15 mouse cellular contexts compared by ENCODE assay signal in the genomic region with DNA sequence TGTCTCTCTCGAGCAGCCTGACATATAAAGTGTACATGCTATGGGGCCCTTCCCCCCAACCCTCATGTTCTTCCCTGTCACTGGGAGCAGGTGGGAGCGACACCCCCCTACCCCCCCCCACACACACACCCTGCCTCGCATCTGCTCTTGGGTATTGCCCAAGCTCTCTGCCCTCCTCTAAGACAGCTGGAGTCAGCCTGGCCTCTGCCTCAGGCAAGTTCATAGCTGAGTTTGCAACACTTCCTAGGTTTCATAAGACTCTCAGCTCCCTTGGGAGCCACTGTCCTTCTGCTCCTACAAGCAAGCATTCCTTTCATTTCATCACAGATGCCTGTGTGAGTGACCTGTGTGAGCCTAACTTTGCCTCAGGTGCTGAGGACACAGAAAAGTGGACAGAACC. TPM values are rescaled to one million over a fixed set of nuclear protein-coding genes. Genes with fewer than 3 reads are reported as not detected.
A peak's percentile ranks its signal among the peaks of the same experiment; 100 is the strongest.
DNase-seq lines count a peak whose midpoint lies in the region; ATAC-seq and TF ChIP-seq lines count a peak whose summit lies in the region.
"Had no signal": no experiment of that assay in that cellular context is flagged by ENCODE, and none has a peak within 500 bp of the region (broad histone marks: within the 10 kb centered on the region; RNA-seq: fewer than 3 reads in every experiment).

No protein-coding gene starts in this region.

- 0 out of 2 replicates have a peak overlapping the region, but pooled peaks have one; percentile 12 for H3K27ac ChIP-seq in forebrain, embryonic 10.5 days
- no peak overlapping the region for H3K27ac ChIP-seq in forebrain, postnatal 0 days (ENCODE audit: low read depth, low read length)
- H3K27ac ChIP-seq in limb, embryonic 14.5 days (replicated peaks; ENCODE audit: low read depth, low read length), result no peak overlapping the region
- no peak overlapping the region for H3K27ac ChIP-seq in limb, embryonic 10.5 days
- H3K27ac ChIP-seq in stomach, postnatal 0 days (replicated peaks), result no peak overlapping the region
- H3K27ac ChIP-seq: kidney, postnatal 0 days; liver, embryonic 12.5 days; midbrain, embryonic 12.5 days had no signal

- TF ChIP-seq POLR2A in limb, embryonic 14.5 days (IDR thresholded peaks at IDR 0.05; ENCODE audit: borderline replicate concordance, extremely low read depth, insufficient read depth, insufficient read length), result no peak

- no peak for TF ChIP-seq CTCF in forebrain, postnatal 0 days (IDR thresholded peaks at IDR 0.05; ENCODE audit: low read depth)
- TF ChIP-seq CTCF in stomach, postnatal 0 days (IDR thresholded peaks at IDR 0.05; ENCODE audit: low read depth), result no peak

- 58% methylated on average over 3 of the region's 3 CpGs for WGBS in forebrain, embryonic 10.5 days
- WGBS in forebrain, postnatal 0 days, result 55% methylated on average over 3 of the region's 3 CpGs
- WGBS in limb, embryonic 14.5 days, result 44% methylated on average over 3 of the region's 3 CpGs
- WGBS in limb, embryonic 10.5 days, result 47% methylated on average over 3 of the region's 3 CpGs
- WGBS in stomach, postnatal 0 days, result 37% methylated on average over 3 of the region's 3 CpGs

- H3K27me3 ChIP-seq in forebrain, embryonic 10.5 days (ENCODE audit: poor library complexity, severe bottlenecking), result no peaks in the 10 kb centered on the region
- H3K27me3 ChIP-seq in forebrain, postnatal 0 days (ENCODE audit: insufficient read depth, low read length), result no peaks in the 10 kb centered on the region
- no peaks in the 10 kb centered on the region for H3K27me3 ChIP-seq in limb, embryonic 14.5 days (ENCODE audit: control insufficient read depth, insufficient read depth, low read length)
- H3K27me3 ChIP-seq in limb, embryonic 10.5 days (ENCODE audit: low read depth, poor library complexity, severe bottlenecking), result no peaks in the 10 kb centered on the region
- no peaks in the 10 kb centered on the region for H3K27me3 ChIP-seq in stomach, postnatal 0 days (ENCODE audit: control insufficient read depth, insufficient read depth, low read length)
- H3K27me3 ChIP-seq: liver, embryonic 12.5 days; midbrain, embryonic 12.5 days had no signal

- H3K4me3 ChIP-seq in forebrain, embryonic 10.5 days, result no peak overlapping the region
- no peak overlapping the region for H3K4me3 ChIP-seq in forebrain, postnatal 0 days (ENCODE audit: low read depth, low read length)
- no peak overlapping the region for H3K4me3 ChIP-seq in limb, embryonic 14.5 days (replicated peaks; ENCODE audit: low read length)
- H3K4me3 ChIP-seq in limb, embryonic 10.5 days, result no peak overlapping the region
- no peak overlapping the region for H3K4me3 ChIP-seq in stomach, postnatal 0 days (ENCODE audit: low read depth, low read length)
- H3K4me3 ChIP-seq: liver, embryonic 12.5 days; midbrain, embryonic 12.5 days had no signal

- no peak for DNase-seq in forebrain, embryonic 10.5 days (ENCODE audit: extremely low spot score, low spot score)
- DNase-seq in forebrain, postnatal 0 days, result no peak
- peak; percentile 47 for DNase-seq in limb, embryonic 14.5 days (ENCODE audit: low spot score)
- no peak for DNase-seq in limb, embryonic 10.5 days (ENCODE audit: low spot score)
- peak; percentile 86 for DNase-seq in adipocyte (ENCODE audit: low spot score)
- no peak for DNase-seq in stomach, postnatal 0 days (ENCODE audit: low spot score)
- no peak for DNase-seq in frontal cortex, adult 2 months (ENCODE audit: extremely low spot score in 1 of 2, low spot score in 1 of 2)
- DNase-seq: spleen, adult 18-20 months had no signal

- ATAC-seq in forebrain, postnatal 0 days, result no peak
- ATAC-seq in limb, embryonic 14.5 days (ENCODE audit: low FRiP score, low read depth), result peak; percentile 48; the same call in 1 of the 2 replicates
- ATAC-seq in megakaryocyte progenitor cell, adult 5-6 weeks (replicated peaks; ENCODE audit: poor library complexity), result peak; percentile 88
- ATAC-seq in stomach, postnatal 0 days (ENCODE audit: low FRiP score, low TSS enrichment), result no peak
- ATAC-seq: liver, embryonic 12.5 days had no signal

- no peak overlapping the region for H3K4me2 ChIP-seq in forebrain, postnatal 0 days (ENCODE audit: low read depth)
- no peak overlapping the region for H3K4me2 ChIP-seq in limb, embryonic 14.5 days (replicated peaks; ENCODE audit: low read depth, low read length, severe bottlenecking)
- no peak overlapping the region for H3K4me2 ChIP-seq in stomach, postnatal 0 days (replicated peaks; ENCODE audit: low read depth)
- H3K4me2 ChIP-seq: liver, embryonic 12.5 days; midbrain, embryonic 12.5 days had no signal

- no peak overlapping the region for H3K9ac ChIP-seq in forebrain, postnatal 0 days
- H3K9ac ChIP-seq in limb, embryonic 14.5 days (ENCODE audit: low read depth, low read length, severe bottlenecking), result no peak overlapping the region
- no peak overlapping the region for H3K9ac ChIP-seq in stomach, postnatal 0 days (ENCODE audit: low read length)
- H3K9ac ChIP-seq: liver, embryonic 12.5 days; midbrain, embryonic 12.5 days had no signal

- H3K9me3 ChIP-seq in forebrain, embryonic 10.5 days, result no peaks in the 10 kb centered on the region
- H3K9me3 ChIP-seq in forebrain, postnatal 0 days (ENCODE audit: low read length), result no peaks in the 10 kb centered on the region
- no peaks in the 10 kb centered on the region for H3K9me3 ChIP-seq in limb, embryonic 14.5 days (ENCODE audit: control insufficient read depth, low read length)
- no peaks in the 10 kb centered on the region for H3K9me3 ChIP-seq in limb, embryonic 10.5 days (replicated peaks)
- no peaks in the 10 kb centered on the region for H3K9me3 ChIP-seq in stomach, postnatal 0 days (ENCODE audit: control insufficient read depth, low read length)
- H3K9me3 ChIP-seq: liver, embryonic 12.5 days; midbrain, embryonic 12.5 days had no signal

- no peaks in the 10 kb centered on the region for H3K36me3 ChIP-seq in forebrain, embryonic 10.5 days (replicated peaks)
- H3K36me3 ChIP-seq in forebrain, postnatal 0 days (ENCODE audit: insufficient read depth), result no peaks in the 10 kb centered on the region
- no peaks in the 10 kb centered on the region for H3K36me3 ChIP-seq in limb, embryonic 14.5 days (ENCODE audit: control insufficient read depth, insufficient read depth, low read length)
- no peaks in the 10 kb centered on the region for H3K36me3 ChIP-seq in limb, embryonic 10.5 days
- no peaks in the 10 kb centered on the region for H3K36me3 ChIP-seq in stomach, postnatal 0 days (ENCODE audit: control insufficient read depth, insufficient read depth, low read length)
- H3K36me3 ChIP-seq: liver, embryonic 12.5 days; midbrain, embryonic 12.5 days had no signal

- TF ChIP-seq EP300 in stomach, postnatal 0 days (optimal IDR thresholded peaks at IDR 0.05), result no peak

- peaks cover 21% of the 10 kb centered on the region for H3K4me1 ChIP-seq in forebrain, embryonic 10.5 days
- no peaks in the 10 kb centered on the region for H3K4me1 ChIP-seq in forebrain, postnatal 0 days (ENCODE audit: insufficient read depth)
- no peaks in the 10 kb centered on the region for H3K4me1 ChIP-seq in limb, embryonic 14.5 days (ENCODE audit: control insufficient read depth, insufficient read depth, low read length)
- peaks cover 3% of the 10 kb centered on the region for H3K4me1 ChIP-seq in limb, embryonic 10.5 days
- peaks cover 2% of the 10 kb centered on the region; the same call in 1 of the 2 replicates for H3K4me1 ChIP-seq in stomach, postnatal 0 days (replicated peaks; ENCODE audit: control insufficient read depth, insufficient read depth)
- H3K4me1 ChIP-seq: liver, embryonic 12.5 days had no signal

RNA-seq across cellular contexts. Expression of gene Slc7a5, which starts 12.2 kb away (rescaled TPM):
- 27.4 and 30.5 TPM in 2 replicates for polyA plus RNA-seq in forebrain, embryonic 10.5 days (2016; fragmentation: Nextera tagmentation; extraction: Ambion mirVana)
- total RNA-seq in forebrain, postnatal 0 days (2014; rRNA removed), result 58.1 and 99.4 TPM in 2 replicates
- 64.7 and 67.9 TPM in 2 replicates for polyA plus RNA-seq in forebrain, postnatal 0 days (2015; fragmentation: Nextera tagmentation; extraction: Ambion mirVana)
- 34.6 and 43.9 TPM in 2 replicates for polyA plus RNA-seq in limb, embryonic 14.5 days (2012; rRNA removed)
- polyA plus RNA-seq in limb, embryonic 14.5 days (2014; fragmentation: Nextera tagmentation; extraction: Ambion mirVana), result 27.1 and 27.8 TPM in 2 replicates
- 16.8 and 19.3 TPM in 2 replicates for polyA plus RNA-seq in limb, embryonic 10.5 days (2016; fragmentation: Nextera tagmentation; extraction: Ambion mirVana)
- total RNA-seq in megakaryocyte progenitor cell, adult 5-6 weeks (2015), result 46.4 and 57.5 TPM in 2 replicates
- total RNA-seq in megakaryocyte progenitor cell, adult 5-6 weeks (2017), result 25.8 and 31.7 TPM in 2 replicates
- polyA plus RNA-seq in stomach, postnatal 0 days (2015; fragmentation: Nextera tagmentation; extraction: Ambion mirVana), result 8.9 and 9.3 TPM in 2 replicates
- polyA plus RNA-seq in frontal cortex, adult 2 months (2012; rRNA removed), result 63.7 and 70.1 TPM in 2 replicates

RNA-seq across cellular contexts. Expression of gene Car5a, which starts 25.0 kb away (rescaled TPM):
- not detected in 2 replicates for polyA plus RNA-seq in forebrain, embryonic 10.5 days (2016; fragmentation: Nextera tagmentation; extraction: Ambion mirVana)
- 0.23 TPM in 1 of 2 replicates, not detected in the other for total RNA-seq in forebrain, postnatal 0 days (2014; rRNA removed)
- polyA plus RNA-seq in forebrain, postnatal 0 days (2015; fragmentation: Nextera tagmentation; extraction: Ambion mirVana), result 0.48 and 0.52 TPM in 2 replicates
- not detected in 2 replicates for polyA plus RNA-seq in limb, embryonic 14.5 days (2012; rRNA removed)
- polyA plus RNA-seq in limb, embryonic 14.5 days (2014; fragmentation: Nextera tagmentation; extraction: Ambion mirVana), result 0.26 TPM in 1 of 2 replicates, not detected in the other
- 0.20 TPM in 1 of 2 replicates, not detected in the other for polyA plus RNA-seq in limb, embryonic 10.5 days (2016; fragmentation: Nextera tagmentation; extraction: Ambion mirVana)
- total RNA-seq in megakaryocyte progenitor cell, adult 5-6 weeks (2015), result not detected in 2 replicates
- total RNA-seq in megakaryocyte progenitor cell, adult 5-6 weeks (2017), result not detected in 2 replicates
- polyA plus RNA-seq in stomach, postnatal 0 days (2015; fragmentation: Nextera tagmentation; extraction: Ambion mirVana), result 0.12 and 0.30 TPM in 2 replicates
- 0.34 and 0.40 TPM in 2 replicates for polyA plus RNA-seq in frontal cortex, adult 2 months (2012; rRNA removed)
- total RNA-seq: common myeloid progenitor, adult 5-6 weeks; heart, adult 18-20 months; hematopoietic stem cell, adult 5-6 weeks had no signal

RNA-seq across cellular contexts. Expression of gene Banp, which starts 29.8 kb away (rescaled TPM):
- polyA plus RNA-seq in forebrain, embryonic 10.5 days (2016; fragmentation: Nextera tagmentation; extraction: Ambion mirVana), result 44.1 and 56.4 TPM in 2 replicates
- 37.9 and 44.1 TPM in 2 replicates for total RNA-seq in forebrain, postnatal 0 days (2014; rRNA removed)
- polyA plus RNA-seq in forebrain, postnatal 0 days (2015; fragmentation: Nextera tagmentation; extraction: Ambion mirVana), result 29.3 and 30.0 TPM in 2 replicates
- polyA plus RNA-seq in limb, embryonic 14.5 days (2012; rRNA removed), result 97.7 and 127 TPM in 2 replicates
- 33.2 and 39.3 TPM in 2 replicates for polyA plus RNA-seq in limb, embryonic 14.5 days (2014; fragmentation: Nextera tagmentation; extraction: Ambion mirVana)
- 55.4 and 60.0 TPM in 2 replicates for polyA plus RNA-seq in limb, embryonic 10.5 days (2016; fragmentation: Nextera tagmentation; extraction: Ambion mirVana)
- 7.5 and 9.0 TPM in 2 replicates for total RNA-seq in megakaryocyte progenitor cell, adult 5-6 weeks (2015)
- total RNA-seq in megakaryocyte progenitor cell, adult 5-6 weeks (2017), result 21.8 and 41.2 TPM in 2 replicates
- polyA plus RNA-seq in stomach, postnatal 0 days (2015; fragmentation: Nextera tagmentation; extraction: Ambion mirVana), result 9.0 and 10.0 TPM in 2 replicates
- 69.6 and 81.2 TPM in 2 replicates for polyA plus RNA-seq in frontal cortex, adult 2 months (2012; rRNA removed)

Comparison
In these comparisons a context has a peak if more than half of its experiments do, and no peak if none do; other contexts are left out.
1. DNase-seq: peak in limb, embryonic 14.5 days (single experiment) and adipocyte (single experiment); none in forebrain, embryonic 10.5 days (single experiment), forebrain, postnatal 0 days (single experiment), limb, embryonic 10.5 days (single experiment), stomach, postnatal 0 days (single experiment) and frontal cortex, adult 2 months (0 of 2).
2. ATAC-seq: peak in limb, embryonic 14.5 days (single experiment) and megakaryocyte progenitor cell, adult 5-6 weeks (single experiment); none in forebrain, postnatal 0 days (single experiment) and stomach, postnatal 0 days (single experiment).